Mouse (Mus musculus): ENCODE measurements at regions not wholly inside any gene's neighbourhood (a gene's known extent, or its start where the extent isn't known, plus 50 kb on each side); places are given as distances from the start of the nearest gene placed in this dataset.

GRCm38 (mm10) chr11:113049593-113049992 is 267.6 kb downstream of the Sox9 start:
- no peak overlapping the region for H3K4me3 ChIP-seq
- H3K4me2 ChIP-seq (ENCODE audit: low read depth): no peak overlapping the region
- no peaks in the 10 kb centered on the region for H3K27me3 ChIP-seq (ENCODE audit: control insufficient read depth, insufficient read depth, insufficient read length)
- TF ChIP-seq TCF12 (IDR thresholded peaks at IDR 0.05; ENCODE audit: insufficient read depth, poor library complexity, severe bottlenecking) (no peak), REST (IDR thresholded peaks at IDR 0.05; ENCODE audit: insufficient read depth, insufficient read length) (no peak), POLR2A (IDR thresholded peaks at IDR 0.05; ENCODE audit: insufficient read length, low read depth) (no peak), E2F4 (IDR thresholded peaks at IDR 0.05; ENCODE audit: insufficient read depth) (no peak), MYOG (IDR thresholded peaks at IDR 0.05; ENCODE audit: control insufficient read depth in 1 of 3, insufficient read depth in 1 of 3, insufficient read length in 2 of 3, low read depth in 2 of 3) (no peak), MAX (IDR thresholded peaks at IDR 0.05; ENCODE audit: low read depth) (no peak), TCF3 (IDR thresholded peaks at IDR 0.05; ENCODE audit: insufficient read length, low read depth) (no peak), USF1 (IDR thresholded peaks at IDR 0.05; ENCODE audit: low read depth) (no peak), SRF (IDR thresholded peaks at IDR 0.05; ENCODE audit: control insufficient read depth, insufficient read length, low read depth) (no peak), POLR2AphosphoS2 (IDR thresholded peaks at IDR 0.05; ENCODE audit: insufficient read length, low read depth) (no peak), MYOD1 (IDR thresholded peaks at IDR 0.05; ENCODE audit: control insufficient read depth in 1 of 3, insufficient read length in 2 of 3, low read depth in 2 of 3) (no peak), CEBPB (IDR thresholded peaks at IDR 0.05; ENCODE audit: insufficient read depth, poor library complexity, severe bottlenecking) (no peak)
- no peaks in the 10 kb centered on the region for H3K79me2 ChIP-seq (ENCODE audit: control insufficient read depth, insufficient read depth)
- no peaks in the 10 kb centered on the region for H3K36me3 ChIP-seq (ENCODE audit: control insufficient read depth, insufficient read depth)
- no peak overlapping the region for H3ac ChIP-seq (ENCODE audit: control insufficient read depth, insufficient read length)

DNA sequence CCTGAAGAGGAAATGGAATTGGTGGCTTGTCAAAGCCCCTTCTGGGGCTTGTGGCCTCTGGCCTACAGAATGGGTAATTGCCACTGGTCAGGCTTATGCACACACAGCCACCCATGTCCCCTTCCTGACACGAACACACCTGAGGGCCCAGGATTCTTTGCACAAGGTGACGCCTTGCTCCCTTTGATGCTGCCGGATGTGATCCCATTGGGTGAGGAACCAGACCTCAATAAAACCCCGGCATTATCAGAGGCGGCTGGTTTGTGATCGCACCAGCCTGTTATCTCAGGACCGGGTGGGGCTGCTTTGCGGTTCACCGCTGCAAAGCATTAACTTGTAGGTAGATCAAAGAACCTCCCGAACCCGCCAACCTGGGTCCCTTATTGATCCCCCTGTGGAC is 270.5 kb downstream of the Sox9 start:
- Histone ChIP-seq H3K27me3 (ENCODE audit: control insufficient read depth, insufficient read depth, insufficient read length) (no peaks in the 10 kb centered on the region), H3K4me3 (no peak overlapping the region), H3K79me2 (ENCODE audit: control insufficient read depth, insufficient read depth) (no peaks in the 10 kb centered on the region), H3K4me2 (ENCODE audit: low read depth) (no peak overlapping the region), H3ac (ENCODE audit: control insufficient read depth, insufficient read length) (no peak overlapping the region), H3K36me3 (ENCODE audit: control insufficient read depth, insufficient read depth) (no peaks in the 10 kb centered on the region)
- TF ChIP-seq USF1 (IDR thresholded peaks at IDR 0.05; ENCODE audit: low read depth) (no peak), POLR2AphosphoS2 (IDR thresholded peaks at IDR 0.05; ENCODE audit: insufficient read length, low read depth) (no peak), MYOG (IDR thresholded peaks at IDR 0.05; ENCODE audit: control insufficient read depth in 1 of 3, insufficient read depth in 1 of 3, insufficient read length in 2 of 3, low read depth in 2 of 3) (no peak), TCF3 (IDR thresholded peaks at IDR 0.05; ENCODE audit: insufficient read length, low read depth) (no peak), SRF (IDR thresholded peaks at IDR 0.05; ENCODE audit: control insufficient read depth, insufficient read length, low read depth) (no peak), E2F4 (IDR thresholded peaks at IDR 0.05; ENCODE audit: insufficient read depth) (no peak), POLR2A (IDR thresholded peaks at IDR 0.05; ENCODE audit: insufficient read length, low read depth) (no peak), REST (IDR thresholded peaks at IDR 0.05; ENCODE audit: insufficient read depth, insufficient read length) (no peak), CEBPB (IDR thresholded peaks at IDR 0.05; ENCODE audit: insufficient read depth, poor library complexity, severe bottlenecking) (no peak), TCF12 (IDR thresholded peaks at IDR 0.05; ENCODE audit: insufficient read depth, poor library complexity, severe bottlenecking) (no peak), MAX (IDR thresholded peaks at IDR 0.05; ENCODE audit: low read depth) (no peak)

- TF ChIP-seq SRF (IDR thresholded peaks at IDR 0.05; ENCODE audit: control insufficient read depth, insufficient read length, low read depth): no peak
- no peak for TF ChIP-seq MYOD1 (IDR thresholded peaks at IDR 0.05; ENCODE audit: control insufficient read depth in 1 of 3, insufficient read length in 2 of 3, low read depth in 2 of 3)
- no peak for TF ChIP-seq POLR2AphosphoS2 (IDR thresholded peaks at IDR 0.05; ENCODE audit: insufficient read length, low read depth)
- TF ChIP-seq MAX (IDR thresholded peaks at IDR 0.05; ENCODE audit: low read depth): no peak
- Histone ChIP-seq H3ac (ENCODE audit: control insufficient read depth, insufficient read length) (no peak overlapping the region), H3K4me2 (ENCODE audit: low read depth) (no peak overlapping the region), H3K4me3 (no peak overlapping the region), H3K27me3 (ENCODE audit: control insufficient read depth, insufficient read depth, insufficient read length) (no peaks in the 10 kb centered on the region), H3K36me3 (ENCODE audit: control insufficient read depth, insufficient read depth) (no peaks in the 10 kb centered on the region), H3K79me2 (ENCODE audit: control insufficient read depth, insufficient read depth) (no peaks in the 10 kb centered on the region)
Observed at GRCm38 (mm10) chr11:113056042-113056632, 274.1 kb downstream of the Sox9 start.

DNA sequence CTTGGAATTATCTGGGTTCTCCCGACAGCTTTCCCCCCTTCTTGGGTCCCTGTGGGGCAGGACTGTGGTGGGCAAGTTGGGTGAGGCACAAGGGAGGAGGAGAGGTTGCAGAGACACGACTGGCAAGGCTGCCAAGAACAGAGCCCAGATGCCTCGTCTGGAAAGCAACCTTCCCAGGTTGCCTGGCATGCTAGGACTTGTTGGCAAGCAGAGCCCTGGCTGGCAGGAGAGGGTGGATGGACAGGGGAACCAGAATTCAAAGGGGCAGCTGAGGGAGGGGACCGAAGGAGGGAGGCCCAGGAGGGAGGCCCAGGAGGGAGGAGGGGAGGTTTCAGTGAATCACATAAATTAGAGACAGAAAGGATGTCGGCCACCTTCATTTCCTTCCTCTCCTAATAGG is 274.8 kb downstream of the Sox9 start:
- no peak for TF ChIP-seq REST (IDR thresholded peaks at IDR 0.05; ENCODE audit: insufficient read depth, insufficient read length)
- TF ChIP-seq MAX (IDR thresholded peaks at IDR 0.05; ENCODE audit: low read depth): no peak
- no peak for TF ChIP-seq SRF (IDR thresholded peaks at IDR 0.05; ENCODE audit: control insufficient read depth, insufficient read length, low read depth)
- no peak for TF ChIP-seq POLR2A (IDR thresholded peaks at IDR 0.05; ENCODE audit: insufficient read length, low read depth)
- TF ChIP-seq TCF12 (IDR thresholded peaks at IDR 0.05; ENCODE audit: insufficient read depth, poor library complexity, severe bottlenecking): no peak
- no peak for TF ChIP-seq E2F4 (IDR thresholded peaks at IDR 0.05; ENCODE audit: insufficient read depth)
- TF ChIP-seq CEBPB (IDR thresholded peaks at IDR 0.05; ENCODE audit: insufficient read depth, poor library complexity, severe bottlenecking): no peak
- no peak for TF ChIP-seq MYOG (IDR thresholded peaks at IDR 0.05; ENCODE audit: control insufficient read depth in 1 of 3, insufficient read depth in 1 of 3, insufficient read length in 2 of 3, low read depth in 2 of 3)
- no peak for TF ChIP-seq USF1 (IDR thresholded peaks at IDR 0.05; ENCODE audit: low read depth)
- TF ChIP-seq MYOD1 (IDR thresholded peaks at IDR 0.05; ENCODE audit: control insufficient read depth in 1 of 3, insufficient read length in 2 of 3, low read depth in 2 of 3): no peak
- no peak for TF ChIP-seq TCF3 (IDR thresholded peaks at IDR 0.05; ENCODE audit: insufficient read length, low read depth)
- no peak for TF ChIP-seq POLR2AphosphoS2 (IDR thresholded peaks at IDR 0.05; ENCODE audit: insufficient read length, low read depth)
- no peaks in the 10 kb centered on the region for H3K79me2 ChIP-seq (ENCODE audit: control insufficient read depth, insufficient read depth)
- no peak overlapping the region for H3K4me2 ChIP-seq (ENCODE audit: low read depth)
- no peaks in the 10 kb centered on the region for H3K27me3 ChIP-seq (ENCODE audit: control insufficient read depth, insufficient read depth, insufficient read length)
- H3ac ChIP-seq (ENCODE audit: control insufficient read depth, insufficient read length): no peak overlapping the region
- no peaks in the 10 kb centered on the region for H3K36me3 ChIP-seq (ENCODE audit: control insufficient read depth, insufficient read depth)
- no peak overlapping the region for H3K4me3 ChIP-seq

- H3K27me3 ChIP-seq (ENCODE audit: control insufficient read depth, insufficient read depth, insufficient read length): no peaks in the 10 kb centered on the region
- H3K4me3 ChIP-seq: no peak overlapping the region
- no peak overlapping the region for H3K4me2 ChIP-seq (ENCODE audit: low read depth)
- TF ChIP-seq E2F4 (IDR thresholded peaks at IDR 0.05; ENCODE audit: insufficient read depth) (no peak), POLR2A (IDR thresholded peaks at IDR 0.05; ENCODE audit: insufficient read length, low read depth) (no peak), TCF3 (IDR thresholded peaks at IDR 0.05; ENCODE audit: insufficient read length, low read depth) (no peak), TCF12 (IDR thresholded peaks at IDR 0.05; ENCODE audit: insufficient read depth, poor library complexity, severe bottlenecking) (no peak), MAX (IDR thresholded peaks at IDR 0.05; ENCODE audit: low read depth) (no peak), MYOD1 (IDR thresholded peaks at IDR 0.05; ENCODE audit: control insufficient read depth in 1 of 3, insufficient read length in 2 of 3, low read depth in 2 of 3) (no peak), SRF (IDR thresholded peaks at IDR 0.05; ENCODE audit: control insufficient read depth, insufficient read length, low read depth) (no peak), POLR2AphosphoS2 (IDR thresholded peaks at IDR 0.05; ENCODE audit: insufficient read length, low read depth) (no peak), MYOG (IDR thresholded peaks at IDR 0.05; ENCODE audit: control insufficient read depth in 1 of 3, insufficient read depth in 1 of 3, insufficient read length in 2 of 3, low read depth in 2 of 3) (no peak), REST (IDR thresholded peaks at IDR 0.05; ENCODE audit: insufficient read depth, insufficient read length) (no peak), USF1 (IDR thresholded peaks at IDR 0.05; ENCODE audit: low read depth) (no peak), CEBPB (IDR thresholded peaks at IDR 0.05; ENCODE audit: insufficient read depth, poor library complexity, severe bottlenecking) (no peak)
- H3ac ChIP-seq (ENCODE audit: control insufficient read depth, insufficient read length): no peak overlapping the region
- H3K79me2 ChIP-seq (ENCODE audit: control insufficient read depth, insufficient read depth): no peaks in the 10 kb centered on the region
- no peaks in the 10 kb centered on the region for H3K36me3 ChIP-seq (ENCODE audit: control insufficient read depth, insufficient read depth)
Observed at GRCm38 (mm10) chr11:113070365-113070764, 288.3 kb downstream of the Sox9 start.

Data from myocyte (in vitro differentiated cells).